Mouse (Mus musculus) liver, embryonic 18 days (tissue): Measurements from ENCODE around the gene Znrd1as. TPM values are rescaled to one million over a fixed set of nuclear protein-coding genes. Genes with fewer than 3 reads are reported as not detected.

Experiments
- polyA plus RNA-seq: library from polyadenylated mRNA; depleted of rRNA; stranded (reverse); fragments of >200 nt; gene quantifications from 2 replicates; pipeline ENCODE4 v1.2.3, GENCODE M21; 2012; rRNA removed

Znrd1as gene
- 3.4 and 4.2 TPM in 2 replicates for polyA plus RNA-seq

GRCm38 (mm10) chr17:36957999-36958743, at the start of gene Znrd1as, which contains the start of gene Znrd1:
Gene Znrd1as (plus strand): TSS chr17:36958592.
Gene Znrd1 (minus strand): TSS chr17:36958559.

GRCm38 (mm10) chr17:36942791-36943471, 15.5 kb upstream of the Znrd1as start, which contains the start of gene Rnf39:
Gene Rnf39 (plus strand): TSS chr17:36942918.

GRCm38 (mm10) chr17:36950981-36951947, 7.1 kb upstream of the Znrd1as start, which contains the start of gene Ppp1r11:
Gene Ppp1r11 (minus strand): TSS chr17:36951741.

GRCm38 (mm10) chr17:36981221-36981813, 22.9 kb downstream of the Znrd1as start, which contains the start of gene 2410137M14Rik:
Gene 2410137M14Rik (minus strand): TSS chr17:36981237.

GRCm38 (mm10) chr17:36989437-36989836, 31.0 kb downstream of the Znrd1as start, which contains the start of gene H2-M5:
Gene H2-M5 (minus strand): TSS chr17:36989537.

GRCm38 (mm10) chr17:37000863-37001262, 42.5 kb downstream of the Znrd1as start, which contains the start of gene Zfp57:
Gene Zfp57 (plus strand): TSS chr17:37001163.

Other genes starting within 250 kb of the Znrd1as start
- not detected in 2 replicates for gene H2-M10.5, start 185.7 kb upstream of the Znrd1as start, polyA plus RNA-seq
- gene H2-M10.6, start 146.4 kb upstream of the Znrd1as start, polyA plus RNA-seq: not detected in 2 replicates
- 19.4 and 23.3 TPM in 2 replicates for gene Trim26, start 121.5 kb upstream of the Znrd1as start, polyA plus RNA-seq
- gene Trim15, start 91.4 kb upstream of the Znrd1as start, polyA plus RNA-seq: 0.25 and 0.42 TPM in 2 replicates
- gene Trim10, start 89.0 kb upstream of the Znrd1as start, polyA plus RNA-seq: 37.1 and 43.0 TPM in 2 replicates
- 0.01 TPM in 1 of 2 replicates, not detected in the other for gene Trim40, start 68.5 kb upstream of the Znrd1as start, polyA plus RNA-seq
- 0.04 TPM in 1 of 2 replicates, not detected in the other for gene Trim31, start 60.5 kb upstream of the Znrd1as start, polyA plus RNA-seq
- 0.05 and 0.07 TPM in 2 replicates for gene Rnf39, start 15.7 kb upstream of the Znrd1as start, polyA plus RNA-seq
- 31.3 and 33.2 TPM in 2 replicates for gene Ppp1r11, start 6.9 kb upstream of the Znrd1as start, polyA plus RNA-seq
- gene Znrd1, start within 50 bp of the Znrd1as start, polyA plus RNA-seq: 15.5 and 17.6 TPM in 2 replicates
- gene 2410137M14Rik, start 22.6 kb downstream of the Znrd1as start, polyA plus RNA-seq: not detected in 2 replicates
- 0.08 and 0.10 TPM in 2 replicates for gene H2-M5, start 30.9 kb downstream of the Znrd1as start, polyA plus RNA-seq
- gene Zfp57, start 42.6 kb downstream of the Znrd1as start, polyA plus RNA-seq: 4.5 and 5.2 TPM in 2 replicates
- not detected in 2 replicates for gene Mog, start 64.8 kb downstream of the Znrd1as start, polyA plus RNA-seq
- gene Gabbr1, start 87.4 kb downstream of the Znrd1as start, polyA plus RNA-seq: 3.1 and 5.1 TPM in 2 replicates
- gene Olfr90, start 129.9 kb downstream of the Znrd1as start, polyA plus RNA-seq: not detected in 2 replicates
- gene Olfr91, start 139.7 kb downstream of the Znrd1as start, polyA plus RNA-seq: not detected in 2 replicates
- gene Olfr92, start 161.5 kb downstream of the Znrd1as start, polyA plus RNA-seq: not detected in 2 replicates
- gene Olfr93, start 202.9 kb downstream of the Znrd1as start, polyA plus RNA-seq: not detected in 2 replicates
- 0.46 and 0.68 TPM in 2 replicates for gene Ubd, start 235.3 kb downstream of the Znrd1as start, polyA plus RNA-seq
- gene Olfr94, start 242.4 kb downstream of the Znrd1as start, polyA plus RNA-seq: not detected in 2 replicates